Mouse (Mus musculus): ENCODE measurements around the gene Mb. TPM values are rescaled to one million over a fixed set of nuclear protein-coding genes. Genes with fewer than 3 reads are reported as not detected.
"Not testable (repeated sequence)": the region's sequence is repeated elsewhere in the genome, so short reads cannot be mapped to it uniquely, and the experiment has no call there.

The Mb gene
- total and polyA plus RNA-seq, 3 experiments, result not detected

DNA sequence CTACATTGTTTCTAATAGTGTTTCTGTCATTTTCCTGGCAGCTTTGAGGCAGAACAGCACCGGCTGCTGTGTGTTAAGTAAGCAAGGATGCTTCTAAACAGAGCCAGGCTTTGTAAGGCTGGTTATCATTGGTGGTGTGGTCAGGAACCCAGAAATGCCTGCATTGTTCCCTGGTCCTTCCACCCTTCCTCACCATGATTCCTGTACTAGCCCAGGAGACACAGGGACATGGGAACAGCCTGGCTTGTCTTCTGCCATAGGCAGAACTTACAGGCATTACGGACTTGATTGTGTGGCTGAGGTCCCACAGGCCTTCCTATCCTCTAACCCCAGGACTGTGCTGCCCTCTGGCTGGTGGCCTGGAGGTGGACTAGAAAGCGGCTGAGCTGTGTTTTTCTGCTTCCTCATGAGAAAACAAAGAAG lies 18.0 kb upstream of the Mb start (continued):
- TF ChIP-seq POLR2AphosphoS2 (IDR thresholded peaks at IDR 0.05; ENCODE audit: low read length), result no peak

DNA sequence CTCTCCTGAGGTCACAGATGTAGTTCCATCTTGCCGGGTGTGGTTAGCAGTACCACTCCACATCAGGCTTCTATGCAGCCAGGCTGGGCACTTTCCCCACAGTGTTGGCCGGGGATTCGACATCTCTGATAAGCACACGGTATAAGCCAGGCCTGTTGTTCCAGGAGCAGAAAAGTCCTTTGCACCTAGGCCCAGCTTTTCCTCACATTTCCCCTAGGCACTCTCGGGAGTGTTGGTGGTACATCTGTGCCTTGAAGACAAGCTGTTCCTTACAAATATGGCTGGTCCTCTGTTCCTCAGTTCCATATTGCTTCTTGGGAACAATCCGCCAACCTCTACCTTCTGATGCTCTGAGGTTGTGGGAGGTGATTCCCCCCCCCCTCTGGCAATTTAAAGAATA lies 15.8 kb upstream of the Mb start:
- H3K4me1 ChIP-seq (ENCODE audit: control insufficient read depth in 1 of 2, insufficient read depth in 2 of 2, low read length in 2 of 2), result peaks cover 0 to 9% of the 10 kb centered on the region in 2 experiments; a peak in 2 of 4 replicates
- no peaks in the 10 kb centered on the region; a peak in 1 of 4 replicates for H3K36me3 ChIP-seq (ENCODE audit: control insufficient read depth in 1 of 2, insufficient read depth in 2 of 2, low read length in 2 of 2)

GRCm38 (mm10) chr15:77065259-77065852 lies 14.9 kb upstream of the Mb start:
- no peak overlapping the region for H3K27ac ChIP-seq (ENCODE audit: control insufficient read depth, low read depth, low read length)
- H3K9ac ChIP-seq (ENCODE audit: control insufficient read depth, low read depth, low read length, poor library complexity, severe bottlenecking), result no peak overlapping the region
- H3K36me3 ChIP-seq (ENCODE audit: control insufficient read depth in 1 of 2, insufficient read depth in 2 of 2, low read length in 2 of 2), result no peaks in the 10 kb centered on the region; a peak in 1 of 4 replicates
- no peak for DNase-seq (ENCODE audit: low read depth, low spot score)
- H3K27me3 ChIP-seq (ENCODE audit: control insufficient read depth in 1 of 2, insufficient read depth in 2 of 2, low read length in 2 of 2), result no peaks in the 10 kb centered on the region; a peak in 1 of 4 replicates
- H3K4me3 ChIP-seq (ENCODE audit: control insufficient read depth in 1 of 2, insufficient read depth in 1 of 2, low read depth in 2 of 2, low read length in 2 of 2), result no peak overlapping the region
- no peak for TF ChIP-seq USF2 (IDR thresholded peaks at IDR 0.05; ENCODE audit: borderline replicate concordance in 1 of 2, insufficient read depth in 1 of 2, low read depth in 1 of 2, low read length in 2 of 2)
- no peak for TF ChIP-seq SMC3 (IDR thresholded peaks at IDR 0.05; ENCODE audit: low read depth, low read length)
- H3K79me2 ChIP-seq (ENCODE audit: control insufficient read depth, insufficient read depth, low read length, poor library complexity), result no peaks in the 10 kb centered on the region
- H3K9me3 ChIP-seq (replicated peaks; ENCODE audit: insufficient read depth, low read length), result no peaks in the 10 kb centered on the region
- H3K4me1 ChIP-seq (ENCODE audit: control insufficient read depth in 1 of 2, insufficient read depth in 2 of 2, low read length in 2 of 2), result peaks cover 0 to 9% of the 10 kb centered on the region in 2 experiments; a peak in 2 of 4 replicates

More for the DNA sequence above, 15.8 kb upstream of the Mb start:
- H3K9me3 ChIP-seq (replicated peaks; ENCODE audit: insufficient read depth, low read length), result no peaks in the 10 kb centered on the region
- H3K79me2 ChIP-seq (ENCODE audit: control insufficient read depth, insufficient read depth, low read length, poor library complexity), result no peaks in the 10 kb centered on the region
- no peak overlapping the region for H3K9ac ChIP-seq (ENCODE audit: control insufficient read depth, low read depth, low read length, poor library complexity, severe bottlenecking)
- no peak overlapping the region for H3K4me3 ChIP-seq (ENCODE audit: control insufficient read depth in 1 of 2, insufficient read depth in 1 of 2, low read depth in 2 of 2, low read length in 2 of 2)
- H3K27me3 ChIP-seq (ENCODE audit: control insufficient read depth in 1 of 2, insufficient read depth in 2 of 2, low read length in 2 of 2), result no peaks in the 10 kb centered on the region; a peak in 1 of 4 replicates
- TF ChIP-seq CHD2 (IDR thresholded peaks at IDR 0.05; ENCODE audit: low read length) (no peak), ZKSCAN1 (IDR thresholded peaks at IDR 0.05; ENCODE audit: low read depth, low read length) (no peak)
- no peak overlapping the region for H3K27ac ChIP-seq (ENCODE audit: control insufficient read depth, low read depth, low read length)
- no peak for DNase-seq (ENCODE audit: low read depth, low spot score)

DNA sequence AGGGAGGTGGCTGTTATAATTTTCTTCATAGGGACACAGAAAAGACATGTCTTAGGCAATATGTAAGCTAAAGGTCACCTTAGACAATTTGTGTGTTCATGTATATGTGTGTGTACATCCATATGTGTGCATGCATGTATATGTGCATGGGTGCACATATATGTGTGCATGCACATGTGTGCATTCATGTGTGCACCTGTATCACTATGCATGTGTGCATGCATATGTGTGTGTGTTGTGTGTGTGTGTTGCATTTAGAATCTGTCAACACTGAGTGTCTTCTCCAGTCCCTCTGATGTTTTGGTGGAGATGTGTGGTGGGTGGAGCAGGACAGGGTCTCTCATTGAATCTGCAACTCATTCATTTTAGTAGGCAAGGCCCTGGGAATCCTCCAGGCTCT lies 12.3 kb upstream of the Mb start:
- Histone ChIP-seq H3K27ac (ENCODE audit: control insufficient read depth, low read depth, low read length) (no peak overlapping the region), H3K9me3 (replicated peaks; ENCODE audit: insufficient read depth, low read length) (no peaks in the 10 kb centered on the region), H3K4me1 (ENCODE audit: control insufficient read depth in 1 of 2, insufficient read depth in 2 of 2, low read length in 2 of 2) (peaks cover 2 to 3% of the 10 kb centered on the region in 2 experiments; a peak in 3 of 4 replicates), H3K36me3 (ENCODE audit: control insufficient read depth in 1 of 2, insufficient read depth in 2 of 2, low read length in 2 of 2) (peaks cover 0 to under 1% of the 10 kb centered on the region in 2 experiments; a peak in 1 of 4 replicates), H3K4me3 (ENCODE audit: control insufficient read depth in 1 of 2, insufficient read depth in 1 of 2, low read depth in 2 of 2, low read length in 2 of 2) (no peak overlapping the region), H3K27me3 (ENCODE audit: control insufficient read depth in 1 of 2, insufficient read depth in 2 of 2, low read length in 2 of 2) (no peaks in the 10 kb centered on the region), H3K79me2 (ENCODE audit: control insufficient read depth, insufficient read depth, low read length, poor library complexity) (no peaks in the 10 kb centered on the region), H3K9ac (ENCODE audit: control insufficient read depth, low read depth, low read length, poor library complexity, severe bottlenecking) (no peak overlapping the region)
- DNase-seq (ENCODE audit: low read depth, low spot score), result no peak
- TF ChIP-seq USF1 (IDR thresholded peaks at IDR 0.05; ENCODE audit: low read depth, low read length), result no peak
- no peak for TF ChIP-seq SMC3 (IDR thresholded peaks at IDR 0.05; ENCODE audit: low read depth, low read length)
- no peak for TF ChIP-seq RCOR1 (IDR thresholded peaks at IDR 0.05; ENCODE audit: low read depth, low read length)
- peak; percentile 31; the same call in 1 of the 2 replicates for TF ChIP-seq POLR2AphosphoS5 (IDR thresholded peaks at IDR 0.05; ENCODE audit: borderline replicate concordance, low read depth, low read length)
- TF ChIP-seq TBP (IDR thresholded peaks at IDR 0.05; ENCODE audit: low read depth, low read length), result no peak

- not testable (repeated sequence) for H3K27me3 ChIP-seq (ENCODE audit: control insufficient read depth in 1 of 2, insufficient read depth in 2 of 2, low read length in 2 of 2); DNase-seq (ENCODE audit: low read depth, low spot score); H3K4me3 ChIP-seq (ENCODE audit: control insufficient read depth in 1 of 2, insufficient read depth in 1 of 2, low read depth in 2 of 2, low read length in 2 of 2); H3K36me3 ChIP-seq (ENCODE audit: control insufficient read depth in 1 of 2, insufficient read depth in 2 of 2, low read length in 2 of 2); H3K9ac ChIP-seq (ENCODE audit: control insufficient read depth, low read depth, low read length, poor library complexity, severe bottlenecking); H3K27ac ChIP-seq (ENCODE audit: control insufficient read depth, low read depth, low read length); H3K9me3 ChIP-seq (replicated peaks; ENCODE audit: insufficient read depth, low read length); H3K79me2 ChIP-seq (ENCODE audit: control insufficient read depth, insufficient read depth, low read length, poor library complexity)
- H3K4me1 ChIP-seq (ENCODE audit: control insufficient read depth in 1 of 2, insufficient read depth in 2 of 2, low read length in 2 of 2), result peaks cover 2 to 11% of the 10 kb centered on the region in 2 experiments; a peak in 3 of 4 replicates
Observed at GRCm38 (mm10) chr15:77059416-77059815, 8.9 kb upstream of the Mb start.
